Mouse (Mus musculus) ES-Bruce4 (cell line): ENCODE measurements around the gene Asl. TPM values are rescaled to one million over a fixed set of nuclear protein-coding genes. Genes with fewer than 3 reads are reported as not detected.

Source experiments
- H3K27ac ChIP-seq: 2 replicates; pipeline ENCODE4 v1.5.1; 2012; ENCODE audit warnings: low read length, inconsistent platforms; ENCODE audit not compliant: insufficient read depth
- H3K27me3 ChIP-seq: 2 replicates; pipeline ENCODE4 v1.6.1; 2012; ENCODE audit warnings: mild to moderate bottlenecking, low read length, inconsistent platforms; ENCODE audit not compliant: control insufficient read depth, poor library complexity, insufficient read depth, severe bottlenecking
- H3K36me3 ChIP-seq: 2 replicates; pipeline ENCODE4 v1.6.1; 2012; ENCODE audit warnings: inconsistent platforms, mild to moderate bottlenecking, low read length, moderate library complexity; ENCODE audit not compliant: control insufficient read depth, poor library complexity, insufficient read depth, severe bottlenecking
- H3K4me1 ChIP-seq: one replicate; pipeline ENCODE4 v1.8.1; 2011; ENCODE audit warnings: low read length; ENCODE audit not compliant: control insufficient read depth, insufficient read depth
- H3K4me3 ChIP-seq: 2 replicates; pipeline ENCODE4 v1.5.1; 2011; ENCODE audit warnings: low read depth, mild to moderate bottlenecking, low read length
- H3K9ac ChIP-seq: 2 replicates; pipeline ENCODE4 v1.6.1; 2012; ENCODE audit warnings: low read depth, mild to moderate bottlenecking, inconsistent platforms; ENCODE audit not compliant: poor library complexity, severe bottlenecking
- H3K9me3 ChIP-seq: replicated peaks from 2 replicates; pipeline ENCODE4 v1.6.1; 2012; ENCODE audit warnings: mild to moderate bottlenecking, low read length, inconsistent platforms; ENCODE audit not compliant: control insufficient read depth, poor library complexity, insufficient read depth, severe bottlenecking
- CTCF ChIP-seq: IDR thresholded peaks from one replicate; pipeline ENCODE4 v1.8.1; 2011; ENCODE audit warnings: low read depth, low read length
- EP300 ChIP-seq: IDR thresholded peaks from 2 replicates; pipeline ENCODE4 v1.6.1; 2011; ENCODE audit warnings: low read depth, low read length; ENCODE audit not compliant: insufficient read depth
- POLR2A ChIP-seq: IDR thresholded peaks from one replicate; pipeline ENCODE4 v1.8.1; 2011; ENCODE audit warnings: low read length; ENCODE audit not compliant: insufficient read depth
- polyA plus RNA-seq: library from polyadenylated mRNA; stranded (reverse); fragments of >200 nt; gene quantifications from 2 replicates; pipeline ENCODE4 v1.2.4, GENCODE M21; 2011; ENCODE audit warnings: low read depth; ENCODE audit not compliant: missing spikeins, insufficient read depth, insufficient read length

Asl gene
- polyA plus RNA-seq = 60.7 and 63.4 TPM in 2 replicates

- Histone ChIP-seq H3K4me1 (no peaks in the 10 kb centered on the region), H3K36me3 (no peaks in the 10 kb centered on the region), H3K27me3 (no peaks in the 10 kb centered on the region), H3K9me3 (no peaks in the 10 kb centered on the region), H3K4me3 (peak within 1 kb of the TSS; percentile 99), H3K9ac (peak within 1 kb of the TSS; percentile 81), H3K27ac (peak within 1 kb of the TSS; percentile 94)
- TF ChIP-seq EP300 (no peak), POLR2A (no peak), CTCF (no peak)
These were observed at the start of gene Asl, which contains the start of gene Crcp for GRCm38 (mm10) chr5:130029142-130029897. Gene Asl (minus strand): TSS chr5:130029247. Gene Crcp (plus strand): TSS chr5:130029290.

GRCm38 (mm10) chr5:130078834-130079156 is 49.7 kb upstream of the Asl start:
- no peaks in the 10 kb centered on the region for H3K27me3 ChIP-seq
- H3K9me3 ChIP-seq = 0 out of 2 replicates have a peak, but pooled peaks cover 5% of the 10 kb centered on the region
- H3K9ac ChIP-seq = peak overlapping the region; percentile 85
- no peaks in the 10 kb centered on the region for H3K36me3 ChIP-seq
- H3K4me3 ChIP-seq = peak overlapping the region; percentile 8; the same call in 1 of the 2 replicates
- no peak overlapping the region for H3K27ac ChIP-seq
- peaks cover 2% of the 10 kb centered on the region for H3K4me1 ChIP-seq
- TF ChIP-seq CTCF = no peak
- no peak for TF ChIP-seq EP300
- no peak for TF ChIP-seq POLR2A

- no peak for TF ChIP-seq POLR2A
- TF ChIP-seq CTCF = no peak
- no peak for TF ChIP-seq EP300
- H3K9me3 ChIP-seq = 0 out of 2 replicates have a peak, but pooled peaks cover 5% of the 10 kb centered on the region
- no peak overlapping the region for H3K4me3 ChIP-seq
- no peak overlapping the region for H3K27ac ChIP-seq
- H3K4me1 ChIP-seq = peaks cover 2% of the 10 kb centered on the region
- H3K9ac ChIP-seq = no peak overlapping the region
- H3K27me3 ChIP-seq = no peaks in the 10 kb centered on the region
- no peaks in the 10 kb centered on the region for H3K36me3 ChIP-seq
These were observed 49.2 kb upstream of the Asl start for GRCm38 (mm10) chr5:130078096-130078833.

- TF ChIP-seq EP300 (no peak), POLR2A (no peak), CTCF (no peak)
- no peaks in the 10 kb centered on the region for H3K27me3 ChIP-seq
- no peaks in the 10 kb centered on the region for H3K36me3 ChIP-seq
- 0 out of 2 replicates have a peak, but pooled peaks cover 2% of the 10 kb centered on the region for H3K9me3 ChIP-seq
- no peak overlapping the region for H3K27ac ChIP-seq
- no peak overlapping the region for H3K9ac ChIP-seq
- H3K4me3 ChIP-seq = no peak overlapping the region
- peaks cover 2% of the 10 kb centered on the region for H3K4me1 ChIP-seq
These were observed 47.3 kb upstream of the Asl start for GRCm38 (mm10) chr5:130076396-130076795.

- Histone ChIP-seq H3K36me3 (no peaks in the 10 kb centered on the region), H3K4me3 (no peak overlapping the region), H3K27ac (no peak overlapping the region)
These were observed 45.4 kb upstream of the Asl start for GRCm38 (mm10) chr5:130074491-130074890.

GRCm38 (mm10) chr5:130073026-130073425 is 44.0 kb upstream of the Asl start, which contains the start of gene Tpst1:
Gene Tpst1 (plus strand): TSS chr5:130073326.
- no peaks in the 10 kb centered on the region for H3K36me3 ChIP-seq
- no peak within 1 kb of the TSS for H3K9ac ChIP-seq
- no peaks in the 10 kb centered on the region for H3K9me3 ChIP-seq
- peaks cover 2% of the 10 kb centered on the region for H3K4me1 ChIP-seq
- no peak within 1 kb of the TSS for H3K27ac ChIP-seq
- H3K4me3 ChIP-seq = no peak within 1 kb of the TSS
- no peaks in the 10 kb centered on the region for H3K27me3 ChIP-seq
- TF ChIP-seq POLR2A (no peak), EP300 (no peak), CTCF (no peak)

More at GRCm38 (mm10) chr5:130074491-130074890, 45.4 kb upstream of the Asl start:
- no peak for TF ChIP-seq CTCF
- TF ChIP-seq POLR2A = no peak
- peaks cover 2% of the 10 kb centered on the region for H3K4me1 ChIP-seq
- no peaks in the 10 kb centered on the region for H3K9me3 ChIP-seq
- H3K27me3 ChIP-seq = no peaks in the 10 kb centered on the region
- H3K9ac ChIP-seq = no peak overlapping the region
